Mouse (Mus musculus): ENCODE measurements around the gene Snrnp40.

Snrnp40 gene

GRCm38 (mm10) chr4:130359486-130360237 lies at the start of gene Snrnp40, which contains the start of gene Zcchc17:
Gene Snrnp40, plus strand, starts transcription at chr4:130360132.
Gene Zcchc17, minus strand, starts transcription at chr4:130359943.
- peak; percentile 99 for DNase-seq (ENCODE audit: low read depth, low spot score)

- DNase-seq (ENCODE audit: low read depth, low spot score) = no peak
These were observed 47.4 kb upstream of the Snrnp40 start for GRCm38 (mm10) chr4:130312526-130312925.

- no peak for DNase-seq (ENCODE audit: low read depth, low spot score)
These were observed 46.4 kb upstream of the Snrnp40 start for GRCm38 (mm10) chr4:130313552-130313951.

GRCm38 (mm10) chr4:130315771-130316527 lies 44.0 kb upstream of the Snrnp40 start:
- DNase-seq (ENCODE audit: low read depth, low spot score) = no peak

GRCm38 (mm10) chr4:130316691-130317090 lies 43.2 kb upstream of the Snrnp40 start:
- no peak for DNase-seq (ENCODE audit: low read depth, low spot score)

- DNase-seq (ENCODE audit: low read depth, low spot score) = no peak
These were observed 41.8 kb upstream of the Snrnp40 start for GRCm38 (mm10) chr4:130318122-130318521.

GRCm38 (mm10) chr4:130319564-130319963 lies 40.4 kb upstream of the Snrnp40 start:
- no peak for DNase-seq (ENCODE audit: low read depth, low spot score)

GRCm38 (mm10) chr4:130321640-130322039 lies 38.3 kb upstream of the Snrnp40 start:
- no peak for DNase-seq (ENCODE audit: low read depth, low spot score)

- DNase-seq (ENCODE audit: low read depth, low spot score) = no peak
These were observed 37.4 kb upstream of the Snrnp40 start for GRCm38 (mm10) chr4:130322567-130322966.

GRCm38 (mm10) chr4:130323165-130323564 lies 36.8 kb upstream of the Snrnp40 start:
- no peak for DNase-seq (ENCODE audit: low read depth, low spot score)

GRCm38 (mm10) chr4:130323607-130324006 lies 36.3 kb upstream of the Snrnp40 start:
- no peak for DNase-seq (ENCODE audit: low read depth, low spot score)

GRCm38 (mm10) chr4:130325446-130325845 lies 34.5 kb upstream of the Snrnp40 start:
- DNase-seq (ENCODE audit: low read depth, low spot score) = no peak

GRCm38 (mm10) chr4:130327366-130327765 lies 32.6 kb upstream of the Snrnp40 start:
- no peak for DNase-seq (ENCODE audit: low read depth, low spot score)

GRCm38 (mm10) chr4:130335867-130336266 lies 24.1 kb upstream of the Snrnp40 start:
- no peak for DNase-seq (ENCODE audit: low read depth, low spot score)

- peak; percentile 64 for DNase-seq (ENCODE audit: low read depth, low spot score)
These were observed 18.2 kb upstream of the Snrnp40 start for GRCm38 (mm10) chr4:130341691-130342090.

GRCm38 (mm10) chr4:130349666-130350065 lies 10.3 kb upstream of the Snrnp40 start:
- DNase-seq (ENCODE audit: low read depth, low spot score) = no peak

GRCm38 (mm10) chr4:130350690-130351422 lies 9.1 kb upstream of the Snrnp40 start:
- no peak for DNase-seq (ENCODE audit: low read depth, low spot score)

- DNase-seq (ENCODE audit: low read depth, low spot score) = no peak
These were observed 7.3 kb upstream of the Snrnp40 start for GRCm38 (mm10) chr4:130352588-130352987.

GRCm38 (mm10) chr4:130357946-130358345 lies 2.0 kb upstream of the Snrnp40 start:
- DNase-seq (ENCODE audit: low read depth, low spot score) = no peak

- no peak for DNase-seq (ENCODE audit: low read depth, low spot score)
These were observed 282 bp downstream of the Snrnp40 start for GRCm38 (mm10) chr4:130360238-130360590.

- DNase-seq (ENCODE audit: low read depth, low spot score) = no peak
These were observed 16.7 kb downstream of the Snrnp40 start for GRCm38 (mm10) chr4:130376675-130377074.

GRCm38 (mm10) chr4:130377500-130377899 lies 17.6 kb downstream of the Snrnp40 start:
- no peak for DNase-seq (ENCODE audit: low read depth, low spot score)
